ENCODE assay signal across 14 mouse cellular contexts in the genomic region with DNA sequence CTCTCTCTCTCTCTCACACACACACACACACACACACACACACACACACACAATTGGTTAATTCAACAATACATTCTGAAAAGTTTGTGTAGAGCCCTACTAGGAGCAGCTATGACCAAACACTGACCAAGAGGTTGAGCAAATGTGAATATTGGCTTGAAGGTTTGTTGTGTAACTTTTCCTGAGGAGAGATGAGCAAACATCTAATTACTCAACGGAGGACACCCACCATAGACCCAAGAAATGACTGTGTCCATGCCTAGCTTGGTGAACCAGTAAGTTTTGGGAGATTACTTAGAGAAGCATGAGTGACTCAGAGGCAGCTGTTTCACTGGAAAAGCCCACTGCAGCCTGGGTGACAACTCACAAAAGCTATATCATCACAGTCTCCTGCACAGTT.
"Had no signal": no experiment of that assay in that cellular context is flagged by ENCODE, and none has a peak within 500 bp of the region (broad histone marks: within the 10 kb centered on the region; RNA-seq: fewer than 3 reads in every experiment).

No protein-coding gene starts in this region.

- H3K4me1 ChIP-seq: liver, embryonic 15.5 days; midbrain, embryonic 12.5 days; neural tube, embryonic 12.5 days had no signal

- H3K27me3 ChIP-seq: liver, embryonic 13.5 days; liver, embryonic 15.5 days; midbrain, embryonic 12.5 days; midbrain, embryonic 15.5 days; neural tube, embryonic 12.5 days had no signal

- H3K9me3 ChIP-seq: liver, embryonic 13.5 days; liver, embryonic 15.5 days; midbrain, embryonic 12.5 days; midbrain, embryonic 15.5 days had no signal

- H3K9ac ChIP-seq: liver, embryonic 13.5 days; liver, embryonic 15.5 days; lung, embryonic 14.5 days; midbrain, embryonic 12.5 days; midbrain, embryonic 15.5 days; neural tube, embryonic 12.5 days had no signal

- H3K4me2 ChIP-seq: liver, embryonic 13.5 days; liver, embryonic 15.5 days; lung, embryonic 14.5 days; midbrain, embryonic 12.5 days; midbrain, embryonic 15.5 days; neural tube, embryonic 12.5 days had no signal

- H3K4me3 ChIP-seq: liver, embryonic 13.5 days; liver, embryonic 15.5 days; midbrain, embryonic 10.5 days; midbrain, embryonic 12.5 days; midbrain, embryonic 15.5 days; neural tube, embryonic 12.5 days had no signal

- ATAC-seq: midbrain, embryonic 15.5 days had no signal

- H3K27ac ChIP-seq: liver, embryonic 13.5 days; liver, embryonic 15.5 days; midbrain, embryonic 10.5 days; midbrain, embryonic 12.5 days; midbrain, embryonic 15.5 days; neural tube, embryonic 12.5 days had no signal

- DNase-seq: liver, embryonic 13.5 days; lung, adult 18-20 months; lung, embryonic 14.5 days; lung, postnatal 14 days; lung, postnatal 4 days; right cerebral cortex, postnatal 14 days; thymus, adult 18-20 months; thymus, postnatal 25 days; thymus, postnatal 4 days had no signal

- H3K36me3 ChIP-seq: midbrain, embryonic 10.5 days; midbrain, embryonic 12.5 days; midbrain, embryonic 15.5 days; neural tube, embryonic 12.5 days had no signal
